Mouse (Mus musculus): Measurements from ENCODE around the gene Satb1.

DNA sequence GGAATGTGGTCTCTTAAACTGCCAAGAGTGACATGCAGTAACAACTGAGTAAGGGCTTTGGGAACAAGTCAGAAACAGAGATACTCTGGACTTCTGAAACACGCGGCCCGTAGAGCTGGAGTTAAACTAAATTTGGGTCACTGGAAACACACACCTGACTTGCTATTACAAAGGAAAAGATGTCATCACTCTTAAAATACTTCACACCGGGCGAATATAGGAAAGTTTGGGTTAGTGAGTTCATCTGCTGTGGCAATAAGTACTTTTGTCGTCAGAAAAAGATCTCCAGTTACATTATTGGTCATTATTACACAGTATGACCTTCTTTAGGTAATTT lies 19.3 kb downstream of the Satb1 start:
- TF ChIP-seq GATA1 (IDR thresholded peaks at IDR 0.05; ENCODE audit: low read length), result no peak
- TF ChIP-seq TAL1 (IDR thresholded peaks at IDR 0.05; ENCODE audit: low read length), result no peak
